In the genomic region with DNA sequence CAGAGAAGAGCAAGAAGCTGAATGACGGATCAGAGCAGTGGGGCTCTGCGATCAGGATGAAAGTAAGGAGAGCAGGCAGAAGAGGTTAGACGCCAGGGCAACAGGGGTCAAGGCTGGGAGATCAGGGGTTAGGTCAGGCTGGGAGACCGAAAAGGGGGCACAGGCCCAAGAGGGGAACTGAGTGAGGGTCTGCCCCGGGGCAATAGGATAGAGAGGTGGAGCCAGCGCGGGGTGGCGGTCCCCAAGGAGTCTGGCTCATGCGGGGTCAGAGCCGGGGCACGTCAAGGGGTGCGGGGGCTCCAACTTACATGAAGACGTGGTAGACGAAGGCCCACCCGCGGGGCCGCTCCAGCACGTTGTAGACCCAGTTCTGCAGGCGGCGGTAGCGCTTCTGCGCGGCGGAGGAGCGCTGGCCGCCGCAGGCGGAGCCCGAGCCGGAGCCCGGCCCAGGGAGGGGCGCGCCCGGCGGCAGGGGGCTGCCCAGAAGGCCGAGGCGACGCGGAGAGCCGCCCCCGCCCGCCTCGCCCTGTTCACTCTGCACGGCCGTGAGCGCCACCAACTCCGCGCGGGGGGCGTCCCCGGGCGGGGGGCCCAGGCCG, we compare ENCODE assay signal across 8 mouse cellular contexts. TPM values are rescaled to one million over a fixed set of nuclear protein-coding genes. Genes with fewer than 3 reads are reported as not detected.
DNase-seq lines count a peak whose midpoint lies in the region; ATAC-seq and TF ChIP-seq lines count a peak whose summit lies in the region.

No protein-coding gene starts in this region.

- H3K4me2 ChIP-seq in neural tube, embryonic 13.5 days, result peak overlapping the region; percentile 100

- H3K9me3 ChIP-seq in limb, embryonic 10.5 days (replicated peaks), result no peaks in the 10 kb centered on the region
- no peaks in the 10 kb centered on the region for H3K9me3 ChIP-seq in neural tube, embryonic 13.5 days

- no peak for TF ChIP-seq CTCF in liver, adult 2 months (IDR thresholded peaks at IDR 0.05; ENCODE audit: low read depth, low read length)

- H3K27me3 ChIP-seq in liver, adult 2 months (ENCODE audit: control insufficient read depth, insufficient read depth, low read length), result peaks cover 6% of the 10 kb centered on the region; the same call in 1 of the 2 replicates
- H3K27me3 ChIP-seq in limb, embryonic 10.5 days (ENCODE audit: low read depth, poor library complexity, severe bottlenecking), result peaks cover 100% of the 10 kb centered on the region
- H3K27me3 ChIP-seq in neural tube, embryonic 13.5 days, result peaks cover 68% of the 10 kb centered on the region

- no peaks in the 10 kb centered on the region for H3K36me3 ChIP-seq in liver, adult 2 months (ENCODE audit: control insufficient read depth, insufficient read depth, low read length)
- H3K36me3 ChIP-seq in limb, embryonic 10.5 days, result no peaks in the 10 kb centered on the region
- no peaks in the 10 kb centered on the region for H3K36me3 ChIP-seq in neural tube, embryonic 13.5 days

- DNase-seq in liver, adult 2 months (ENCODE audit: extremely low read depth, low read depth, low spot score), result no peak
- DNase-seq in liver, result no peak
- DNase-seq in cerebellum, postnatal 14 days, result peak; percentile 39
- peak; percentile 54 for DNase-seq in limb, embryonic 10.5 days (ENCODE audit: low spot score)
- no peak for DNase-seq in spleen, postnatal 14 days (ENCODE audit: low spot score in 2 of 2)
- DNase-seq in frontal cortex, adult 2 months (ENCODE audit: extremely low spot score in 1 of 2, low spot score in 1 of 2), result no peak

- H3K4me1 ChIP-seq in liver, adult 2 months (ENCODE audit: control insufficient read depth, insufficient read depth, low read length), result 0 out of 2 replicates have a peak, but pooled peaks cover 2% of the 10 kb centered on the region
- H3K4me1 ChIP-seq in limb, embryonic 10.5 days, result peaks cover 32% of the 10 kb centered on the region
- H3K4me1 ChIP-seq in neural tube, embryonic 13.5 days (replicated peaks), result peaks cover 35% of the 10 kb centered on the region

- TF ChIP-seq POLR2A in liver, adult 2 months (IDR thresholded peaks at IDR 0.05; ENCODE audit: extremely low read depth, insufficient read depth, low read length), result no peak

- peak overlapping the region; percentile 45 for H3K9ac ChIP-seq in liver, adult 2 months (ENCODE audit: low read depth, low read length)
- peak overlapping the region; percentile 81 for H3K9ac ChIP-seq in neural tube, embryonic 13.5 days

- WGBS in liver, adult 2 months, result 10% methylated on average over 49 of the region's 53 CpGs
- 2% methylated on average over 53 of the region's 53 CpGs for WGBS in limb, embryonic 10.5 days
- 2% methylated on average over 43 of the region's 53 CpGs for WGBS in neural tube, embryonic 13.5 days

- H3K79me2 ChIP-seq in liver, adult 2 months (ENCODE audit: control insufficient read depth, insufficient read depth, low read length), result no peaks in the 10 kb centered on the region

- H3K4me3 ChIP-seq in liver, adult 2 months (ENCODE audit: insufficient read depth, low read depth, low read length), result peak overlapping the region; percentile 55
- H3K4me3 ChIP-seq in limb, embryonic 10.5 days, result peak overlapping the region; percentile 71
- peak overlapping the region; percentile 67 for H3K4me3 ChIP-seq in neural tube, embryonic 13.5 days

- peak; percentile 25; the same call in 1 of the 2 replicates for ATAC-seq in granulocyte monocyte progenitor cell, adult 5-6 weeks (replicated peaks; ENCODE audit: poor library complexity, severe bottlenecking)
- peak; percentile 59 for ATAC-seq in neural tube, embryonic 13.5 days (ENCODE audit: low read depth)

- H3K27ac ChIP-seq in liver, adult 2 months (replicated peaks; ENCODE audit: insufficient read depth, low read depth, low read length), result no peak overlapping the region
- H3K27ac ChIP-seq in limb, embryonic 10.5 days, result peak overlapping the region; percentile 1; the same call in 1 of the 2 replicates
- 0 out of 2 replicates have a peak overlapping the region, but pooled peaks have one; percentile 7 for H3K27ac ChIP-seq in neural tube, embryonic 13.5 days (replicated peaks)

RNA-seq across cellular contexts. Expression of a gene that starts 1.8 kb away (rescaled TPM):
- 0.28 and 0.34 TPM in 2 replicates for total RNA-seq in liver, adult 2 months (2014; rRNA removed)
- 0.57 and 0.58 TPM in 2 replicates for polyA plus RNA-seq in liver, adult 2 months (2012; rRNA removed)
- total RNA-seq in granulocyte monocyte progenitor cell, adult 5-6 weeks (2014; fragmentation: Nextera tagmentation), result 0.96 TPM in 1 of 2 replicates, not detected in the other
- not detected in 2 replicates for total RNA-seq in granulocyte monocyte progenitor cell, adult 5-6 weeks (2017)
- 3.0 and 6.9 TPM in 2 replicates for polyA plus RNA-seq in limb, embryonic 10.5 days (2016; fragmentation: Nextera tagmentation; extraction: Ambion mirVana)
- 5.0 and 5.8 TPM in 2 replicates for polyA plus RNA-seq in neural tube, embryonic 13.5 days (2015; fragmentation: Nextera tagmentation; extraction: Ambion mirVana)
- polyA plus RNA-seq in frontal cortex, adult 2 months (2012; rRNA removed), result 7.4 and 7.8 TPM in 2 replicates

Comparison
In these comparisons a context has a peak if more than half of its experiments do, and no peak if none do; other contexts are left out.
1. DNase-seq: peak in cerebellum, postnatal 14 days (2 of 2) and limb, embryonic 10.5 days (single experiment); none in liver, adult 2 months (single experiment), liver (single experiment), spleen, postnatal 14 days (0 of 2) and frontal cortex, adult 2 months (0 of 2).
2. Peak in every context shown above with its lines, with median percentiles within 50 percentile points of each other: H3K4me3 ChIP-seq.